Mouse (Mus musculus): ENCODE data around the gene Lcp1. TPM values are rescaled to one million over a fixed set of nuclear protein-coding genes. Genes with fewer than 3 reads are reported as not detected.
A peak's percentile ranks its signal among the peaks of the same experiment; 100 is the strongest.

The Lcp1 gene
- total and polyA plus RNA-seq, 3 experiments, result 258 to 777 (median 373) TPM

GRCm38 (mm10) chr14:75185796-75186594 lies 55.1 kb downstream of the Lcp1 start (continued):
- TF ChIP-seq RCOR1 (conservative IDR thresholded peaks at IDR 0.05; ENCODE audit: low read depth, low read length), result peak; percentile 76; the same call in 1 of the 2 replicates
- TF ChIP-seq ZC3H11A (IDR thresholded peaks at IDR 0.05; ENCODE audit: low read depth, low read length), result no peak
- TF ChIP-seq BHLHE40 (IDR thresholded peaks at IDR 0.05; ENCODE audit: low read depth, low read length), result peak; percentile 53; the same call in 1 of the 2 replicates
- TF ChIP-seq JUND (conservative IDR thresholded peaks at IDR 0.05; ENCODE audit: low read depth, low read length), result peak; percentile 45; the same call in 1 of the 2 replicates
- peak; percentile 92 for TF ChIP-seq EP300 (IDR thresholded peaks at IDR 0.05; ENCODE audit: low read length)
- TF ChIP-seq MEF2A (IDR thresholded peaks at IDR 0.05; ENCODE audit: borderline replicate concordance, low read depth, low read length), result peak; percentile 86

- in situ Hi-C loops (cut with MboI; ENCODE audit: low pct_ligation_motif_present, low pct_unique_long_range_greater_than_20kb, low sequenced_read_pairs), result no loop called here
- Histone ChIP-seq H3K36me3 (replicated peaks in 1 of 2; ENCODE audit: control insufficient read depth in 1 of 2, insufficient read depth in 1 of 2, low read length in 1 of 2) (peaks cover 4 to 55% of the 10 kb centered on the region in 2 experiments), H3K9ac (ENCODE audit: insufficient read depth, low read depth) (peak overlapping the region; percentile 57), H3K9me3 (replicated peaks; ENCODE audit: low read length) (no peaks in the 10 kb centered on the region), H3K4me1 (ENCODE audit: control insufficient read depth in 1 of 2, insufficient read depth in 2 of 2) (peaks cover 26 to 96% of the 10 kb centered on the region in 2 experiments), H3K4me2 (ENCODE audit: insufficient read depth, low read depth, poor library complexity, severe bottlenecking) (peak overlapping the region; percentile 82), H3K79me2 (replicated peaks; ENCODE audit: control insufficient read depth, extremely low read depth, insufficient read depth, poor library complexity, severe bottlenecking) (peaks cover 92% of the 10 kb centered on the region), H3K4me3 (replicated peaks in 1 of 3; ENCODE audit: low read depth in 2 of 3, low read length in 2 of 3, poor library complexity in 1 of 3) (no peak overlapping the region), H3K27me3 (replicated peaks) (no peaks in the 10 kb centered on the region), H3K27ac (ENCODE audit: insufficient read depth, low read depth) (peak overlapping the region; percentile 98)
- dilution Hi-C loops (cut with MboI; ENCODE audit: extremely low pct_ligation_motif_present, extremely low pct_unique_long_range_greater_than_20kb, low sequenced_read_pairs), result no loop called here
- no peak for TF ChIP-seq POLR2AphosphoS2 (IDR thresholded peaks at IDR 0.05; ENCODE audit: low read depth, low read length)
- TF ChIP-seq ZNF384 (IDR thresholded peaks at IDR 0.05; ENCODE audit: low read depth, low read length), result no peak
- TF ChIP-seq JUND (conservative IDR thresholded peaks at IDR 0.05; ENCODE audit: low read depth, low read length), result no peak
- TF ChIP-seq ZC3H11A (IDR thresholded peaks at IDR 0.05; ENCODE audit: low read depth, low read length), result no peak
- TF ChIP-seq SMC3 (IDR thresholded peaks at IDR 0.05; ENCODE audit: low read depth, low read length), result no peak
- TF ChIP-seq RCOR1 (conservative IDR thresholded peaks at IDR 0.05; ENCODE audit: low read depth, low read length), result 0 out of 2 replicates have a peak, but pooled peaks have one; percentile 51
- 0 out of 2 replicates have a peak, but pooled peaks have one; percentile 52 for TF ChIP-seq MEF2A (IDR thresholded peaks at IDR 0.05; ENCODE audit: borderline replicate concordance, low read depth, low read length)
- TF ChIP-seq SIN3A (IDR thresholded peaks at IDR 0.05; ENCODE audit: low read length), result no peak
- no peak for TF ChIP-seq KAT2A (IDR thresholded peaks at IDR 0.05; ENCODE audit: insufficient replicate concordance, low read length)
- no peak for TF ChIP-seq BHLHE40 (IDR thresholded peaks at IDR 0.05; ENCODE audit: low read depth, low read length)
- TF ChIP-seq EP300 (IDR thresholded peaks at IDR 0.05; ENCODE audit: low read length), result peak; percentile 43; the same call in 1 of the 2 replicates
- TF ChIP-seq MAFK (IDR thresholded peaks at IDR 0.05; ENCODE audit: insufficient replicate concordance, low read length), result no peak
- no peak for TF ChIP-seq UBTF (IDR thresholded peaks at IDR 0.05; ENCODE audit: low read depth, low read length)
- no peak for TF ChIP-seq TBP (conservative IDR thresholded peaks at IDR 0.05; ENCODE audit: low read depth, low read length)
- 0 out of 2 replicates have a peak, but pooled peaks have one; percentile 39 for TF ChIP-seq TCF12 (IDR thresholded peaks at IDR 0.05; ENCODE audit: low read depth, low read length)
- no peak for TF ChIP-seq GABPA (IDR thresholded peaks at IDR 0.05; ENCODE audit: insufficient replicate concordance, low read depth, low read length)
- peak; percentile 37; the same call in 1 of the 2 replicates for TF ChIP-seq ETS1 (conservative IDR thresholded peaks at IDR 0.05; ENCODE audit: low read depth, low read length)
- TF ChIP-seq MAX (IDR thresholded peaks at IDR 0.05; ENCODE audit: low read length), result no peak
- TF ChIP-seq ELF1 (IDR thresholded peaks at IDR 0.05; ENCODE audit: low read depth, low read length), result no peak
- no peak for TF ChIP-seq PAX5 (IDR thresholded peaks at IDR 0.05; ENCODE audit: low read length)
- TF ChIP-seq CTCF (conservative IDR thresholded peaks at IDR 0.05 in 1 of 2, IDR thresholded peaks at IDR 0.05 in 1 of 2; ENCODE audit: low read depth in 2 of 2, low read length in 2 of 2), result no peak
- TF ChIP-seq NELFE (IDR thresholded peaks at IDR 0.05; ENCODE audit: low read depth, low read length), result no peak
- TF ChIP-seq CHD2 (IDR thresholded peaks at IDR 0.05; ENCODE audit: low read length), result peak; percentile 48; the same call in 1 of the 2 replicates
- no peak for TF ChIP-seq MYC (IDR thresholded peaks at IDR 0.05; ENCODE audit: low read depth, low read length)
- peak; percentile 66 for TF ChIP-seq IRF4 (IDR thresholded peaks at IDR 0.05; ENCODE audit: low read depth, low read length)
- DNase-seq (ENCODE audit: extremely low read depth), result no peak
These were observed 56.0 kb downstream of the Lcp1 start for GRCm38 (mm10) chr14:75186858-75187415.
